Mouse (Mus musculus): ENCODE results near the gene Scaper.

GRCm38 (mm10) chr9:55568466-55569159, 369.3 kb downstream of the Scaper start:
- TF ChIP-seq POLR2A (IDR thresholded peaks at IDR 0.05; ENCODE audit: low read depth, low read length) (no peak), CTCF (IDR thresholded peaks at IDR 0.05; ENCODE audit: extremely low read depth, insufficient read depth, insufficient read length, insufficient replicate concordance) (no peak)

Measured in spleen, adult 2 months (tissue).